Mouse (Mus musculus): ENCODE measurements around the gene Olfr846.

GRCm38 (mm10) chr9:19378569-19378968 is 14.8 kb upstream of the Olfr846 start, which contains the start of gene Olfr847:
- TF ChIP-seq CTCF (IDR thresholded peaks at IDR 0.05; ENCODE audit: low read depth, low read length) (no peak), POLR2A (IDR thresholded peaks at IDR 0.05; ENCODE audit: extremely low read depth, insufficient read depth, low read length) (no peak)
